Mouse (Mus musculus) activated CD4-positive, CD25-positive, alpha-beta regulatory T cell, adult 4 months (primary cell): ENCODE data around the gene Stmn3. TPM values are rescaled to one million over a fixed set of nuclear protein-coding genes. Genes with fewer than 3 reads are reported as not detected.

Experiments
- ATAC-seq: one replicate; pipeline ENCODE4 v1.8.0; 2017
- polyA plus RNA-seq, 2 experiments: library from polyadenylated mRNA; unstranded; fragments of 100-300 nt; shearing (Covaris generic); gene quantifications; one replicate each; pipeline ENCODE4 v1.2.1; 2017

Gene Stmn3
- under 1 TPM in 1 of 2 experiments, not detected in 1; 0.40 TPM for polyA plus RNA-seq

- ATAC-seq, result no peak
Observed at GRCm38 (mm10) chr2:181314080-181314810, at the start of gene Stmn3. Stmn3 (minus strand) TSS chr2:181314500.

- no peak for ATAC-seq
Observed at GRCm38 (mm10) chr2:181363946-181364345, 49.6 kb upstream of the Stmn3 start.

- ATAC-seq, result no peak
Observed at GRCm38 (mm10) chr2:181356780-181357179, 42.5 kb upstream of the Stmn3 start.

DNA sequence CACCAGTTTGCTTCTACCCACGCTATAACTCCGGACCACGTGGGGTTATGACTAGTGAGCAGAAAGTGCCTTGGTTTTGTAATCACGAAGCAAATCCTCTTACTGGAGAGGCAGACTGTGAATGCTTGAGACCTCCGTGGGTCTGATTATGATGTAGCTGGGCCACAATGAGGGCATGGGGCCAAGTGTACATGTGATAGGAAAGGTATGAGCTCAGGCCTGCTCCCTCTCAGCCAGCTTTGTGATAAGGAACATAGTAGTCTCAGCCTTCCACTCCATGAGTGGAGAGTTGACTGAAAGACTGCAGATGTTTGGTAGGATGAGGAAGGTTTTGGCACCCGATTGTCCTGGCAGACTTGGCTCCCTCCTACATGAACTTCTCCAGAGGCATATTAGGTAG lies 28.5 kb upstream of the Stmn3 start:
- no peak for ATAC-seq

- no peak for ATAC-seq
Observed at GRCm38 (mm10) chr2:181340426-181340825, 26.1 kb upstream of the Stmn3 start.

DNA sequence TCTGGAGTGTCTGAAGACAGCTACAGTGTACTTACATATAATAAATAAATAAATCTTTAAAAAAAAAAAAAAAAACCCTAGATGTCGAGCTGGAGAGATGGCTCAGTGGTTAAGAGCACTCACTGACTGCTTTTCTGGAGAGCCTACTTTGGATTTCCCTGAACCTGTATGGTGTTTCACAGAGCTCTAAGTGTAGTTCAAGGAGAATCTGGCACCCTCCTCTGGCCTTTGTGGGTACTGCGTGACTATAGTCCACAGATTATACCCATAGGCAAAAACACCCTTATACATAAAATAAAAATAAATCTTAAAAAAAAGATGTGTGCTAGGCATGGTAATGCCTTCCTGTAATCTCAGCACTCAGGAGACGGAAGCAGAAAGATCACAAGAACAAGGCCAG lies 19.7 kb upstream of the Stmn3 start:
- peak; percentile 91 for ATAC-seq

GRCm38 (mm10) chr2:181332542-181332941 lies 18.2 kb upstream of the Stmn3 start:
- ATAC-seq, result no peak

DNA sequence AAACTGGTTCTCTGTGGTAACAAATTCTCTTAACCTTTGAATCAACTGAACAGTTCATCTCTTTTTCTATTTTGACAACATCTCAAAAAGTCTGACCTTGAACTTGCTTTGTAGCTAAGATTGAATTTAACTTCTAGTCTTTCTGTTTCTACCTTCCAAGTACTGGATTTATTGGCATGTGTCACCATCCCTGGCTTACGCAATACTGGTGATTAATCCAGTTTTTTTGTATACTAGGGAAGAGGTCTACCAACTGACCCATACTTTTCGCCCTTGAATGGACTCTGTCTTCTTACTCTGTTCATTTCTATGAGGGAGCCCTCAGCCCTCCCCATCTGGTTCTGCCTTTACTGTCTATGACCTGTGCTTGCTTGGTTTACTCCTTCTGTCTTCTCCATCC lies 11.8 kb upstream of the Stmn3 start:
- ATAC-seq, result no peak

DNA sequence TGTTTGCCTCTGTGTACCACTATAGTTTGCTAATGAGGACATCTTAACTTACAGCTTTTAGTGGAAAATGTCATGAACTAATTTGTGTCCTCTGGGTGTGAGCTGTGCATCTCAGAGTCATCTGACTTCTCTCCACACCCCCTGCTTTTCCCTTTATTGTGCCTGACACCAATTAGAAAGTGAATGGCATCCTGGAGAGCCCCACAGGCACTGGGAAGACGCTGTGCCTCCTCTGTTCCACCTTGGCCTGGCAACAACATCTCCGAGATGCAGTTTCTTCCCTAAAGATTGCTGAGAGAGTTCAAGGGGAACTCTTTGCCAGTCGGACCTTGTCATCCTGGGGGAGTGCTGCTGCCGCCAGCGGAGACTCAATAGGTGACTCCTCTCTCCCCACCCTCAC lies 7.8 kb upstream of the Stmn3 start:
- ATAC-seq, result no peak

- ATAC-seq, result no peak
Observed at GRCm38 (mm10) chr2:181320103-181320499, 5.8 kb upstream of the Stmn3 start.

DNA sequence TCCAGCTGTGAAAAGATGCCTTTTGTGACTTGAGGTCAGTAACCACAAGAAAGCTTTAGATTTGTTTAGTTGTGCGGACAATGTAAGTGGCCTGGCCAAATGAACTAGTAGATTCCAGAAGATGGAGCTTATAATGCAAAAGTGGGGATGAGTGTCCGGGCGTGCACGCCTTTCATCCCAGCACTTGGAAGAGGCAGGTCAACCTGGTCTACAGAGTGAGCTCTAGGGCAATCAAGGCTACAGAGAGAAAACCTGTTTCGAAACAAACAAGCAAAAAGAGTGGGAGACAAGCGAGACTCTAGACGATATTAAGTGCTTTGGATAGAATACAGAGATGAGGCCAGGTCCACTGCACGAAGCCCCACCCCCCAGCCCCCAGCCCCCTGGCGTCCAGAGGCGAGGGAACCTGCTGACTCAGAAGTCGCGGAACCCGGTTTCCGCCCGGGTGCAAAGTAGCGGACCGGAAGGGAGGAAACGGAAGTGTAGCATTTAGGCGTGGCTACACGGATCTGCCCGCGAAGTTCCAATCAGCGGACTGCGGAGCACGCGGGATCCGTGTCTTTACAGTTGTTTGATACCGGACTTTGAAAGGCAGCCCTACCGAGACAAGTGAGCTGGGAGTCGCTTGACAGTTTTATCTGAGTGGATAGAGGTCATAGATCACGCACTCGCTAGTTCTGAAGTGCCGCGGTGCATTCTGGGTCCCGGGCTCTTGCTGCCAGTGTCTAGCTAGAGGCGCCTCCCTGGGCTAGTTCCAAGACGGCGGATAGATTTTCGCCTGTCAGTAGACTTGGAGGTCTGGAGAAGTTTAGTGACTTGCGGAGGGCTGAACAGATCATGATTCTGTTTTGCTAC lies 5.2 kb upstream of the Stmn3 start, which contains the start of gene Rtel1:
Gene Rtel1 (plus strand): TSS at position 492 of the 855 bp plus-strand sequence.
- peak; percentile 96 for ATAC-seq

DNA sequence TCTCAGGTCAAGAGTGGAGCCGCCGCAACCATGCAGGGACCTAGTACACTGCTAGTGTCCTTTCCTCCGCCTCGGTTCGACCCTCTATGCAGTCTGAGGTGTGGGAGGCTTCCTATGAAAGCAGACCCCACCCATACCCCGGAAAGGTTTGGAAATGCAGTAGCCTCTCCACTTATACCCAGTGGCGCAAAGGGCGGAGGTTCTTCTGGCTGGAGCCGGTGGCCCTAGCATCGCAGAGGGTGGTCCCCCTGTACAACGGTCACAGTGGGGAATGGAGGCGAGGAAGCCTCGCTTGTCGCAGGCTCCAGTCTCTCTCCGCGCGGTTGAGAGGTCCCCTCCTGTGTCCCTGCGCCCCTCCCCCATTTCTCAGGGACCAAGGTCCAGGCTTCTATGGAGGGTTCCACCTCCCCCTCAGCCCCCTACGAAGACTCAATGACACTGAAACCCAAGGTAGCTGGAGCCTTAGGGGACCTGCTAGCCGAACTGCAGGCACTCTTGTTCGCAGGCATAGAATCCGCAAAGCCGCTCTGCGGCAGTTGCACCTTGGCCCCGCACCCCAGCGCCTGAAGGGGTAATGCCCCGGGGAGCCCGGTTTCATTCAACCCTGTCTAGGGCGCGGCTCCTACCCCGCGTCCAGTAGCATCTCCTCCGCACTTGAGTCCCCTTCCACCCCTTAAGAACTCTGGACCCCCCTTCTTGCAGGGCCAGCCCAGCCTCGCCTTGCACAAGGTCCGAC lies 788 bp downstream of the Stmn3 start:
- ATAC-seq, result no peak

GRCm38 (mm10) chr2:181313006-181313343 lies 1.3 kb downstream of the Stmn3 start:
- no peak for ATAC-seq

DNA sequence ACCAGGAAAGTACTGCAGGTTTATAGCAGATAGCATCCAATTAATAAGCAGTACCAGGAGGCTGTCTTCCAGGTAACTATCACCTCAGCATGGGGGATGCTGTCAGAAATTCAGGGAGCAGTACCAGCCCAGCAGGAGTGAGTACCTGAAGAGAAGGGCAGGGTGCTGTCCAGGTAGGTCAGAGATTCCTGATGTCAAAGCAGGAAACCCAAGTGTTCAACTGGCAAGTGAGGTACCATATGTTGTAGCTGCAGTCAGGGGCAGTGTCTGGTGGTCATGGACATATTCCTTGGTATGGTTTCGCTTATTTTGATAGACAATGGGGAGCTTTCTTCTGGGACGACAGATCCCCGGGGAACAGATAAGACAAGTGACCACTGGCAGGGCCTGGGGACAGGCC lies 1.9 kb downstream of the Stmn3 start:
- no peak for ATAC-seq

GRCm38 (mm10) chr2:181307144-181307804 lies 7.0 kb downstream of the Stmn3 start:
- peak; percentile 85 for ATAC-seq

DNA sequence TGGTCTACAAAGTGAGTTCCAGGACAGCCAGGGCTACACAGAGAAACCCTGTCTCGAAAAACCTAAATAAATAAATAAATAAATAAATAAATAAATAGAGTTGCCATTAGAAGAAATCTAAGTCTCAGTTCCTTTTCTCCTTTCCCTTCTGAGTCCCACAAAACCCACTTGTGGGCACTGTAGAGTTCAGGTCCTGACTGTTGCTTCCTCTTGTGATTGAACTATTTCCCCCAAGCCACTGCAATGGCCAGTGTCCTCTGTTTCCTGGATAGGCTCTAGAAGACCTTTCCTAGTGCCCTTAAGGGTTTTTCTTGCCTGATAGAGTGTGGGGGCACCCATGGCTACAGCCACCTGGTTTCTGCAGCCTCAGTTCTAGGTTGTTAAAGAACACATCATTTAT lies 9.4 kb downstream of the Stmn3 start:
- no peak for ATAC-seq

GRCm38 (mm10) chr2:181302041-181302440 lies 12.3 kb downstream of the Stmn3 start:
- no peak for ATAC-seq

- no peak for ATAC-seq
Observed at GRCm38 (mm10) chr2:181290937-181291336, 23.4 kb downstream of the Stmn3 start.

GRCm38 (mm10) chr2:181288691-181289090 lies 25.6 kb downstream of the Stmn3 start:
- ATAC-seq, result no peak

- peak; percentile 97 for ATAC-seq
Observed at GRCm38 (mm10) chr2:181287958-181288350, 26.3 kb downstream of the Stmn3 start, which contains the start of gene Gmeb2. Gmeb2 (minus strand) TSS chr2:181288035.

DNA sequence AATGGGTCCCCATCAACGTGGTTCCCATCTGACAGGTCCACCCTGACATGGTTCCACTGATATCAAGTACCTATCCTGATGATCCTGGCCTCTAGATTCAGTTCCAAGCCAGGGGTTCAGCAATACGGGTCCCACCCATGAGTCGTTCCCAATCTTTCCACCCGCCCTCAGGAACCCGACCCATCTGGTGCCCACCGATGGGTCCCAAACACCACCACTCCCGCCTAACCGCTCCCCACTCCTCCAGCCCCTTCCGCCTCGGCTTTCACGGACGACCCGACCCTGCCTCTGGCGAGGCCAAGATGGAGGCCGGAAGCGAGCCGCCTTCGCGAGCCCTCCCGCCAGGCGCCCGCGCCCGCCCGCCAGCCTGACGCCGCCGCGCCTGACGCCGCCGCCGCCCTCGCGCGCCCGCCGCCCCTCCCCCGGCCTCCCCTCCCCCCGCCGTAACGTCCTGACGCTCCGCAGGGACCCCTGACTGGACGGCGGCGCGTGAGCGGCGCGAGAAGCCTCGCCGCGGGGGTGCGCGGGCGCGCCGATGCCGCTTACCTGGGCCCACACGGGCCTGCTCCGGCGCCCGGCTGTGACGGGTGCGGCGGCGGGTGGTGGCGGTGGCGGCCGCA lies 26.9 kb downstream of the Stmn3 start:
- ATAC-seq, result peak; percentile 56
